Mouse (Mus musculus): ENCODE data around the gene Prr5l. TPM values are rescaled to one million over a fixed set of nuclear protein-coding genes. Genes with fewer than 3 reads are reported as not detected.

The Prr5l gene
- polyA plus RNA-seq, 1 experiment from 2014 or later: 8.7 TPM

DNA sequence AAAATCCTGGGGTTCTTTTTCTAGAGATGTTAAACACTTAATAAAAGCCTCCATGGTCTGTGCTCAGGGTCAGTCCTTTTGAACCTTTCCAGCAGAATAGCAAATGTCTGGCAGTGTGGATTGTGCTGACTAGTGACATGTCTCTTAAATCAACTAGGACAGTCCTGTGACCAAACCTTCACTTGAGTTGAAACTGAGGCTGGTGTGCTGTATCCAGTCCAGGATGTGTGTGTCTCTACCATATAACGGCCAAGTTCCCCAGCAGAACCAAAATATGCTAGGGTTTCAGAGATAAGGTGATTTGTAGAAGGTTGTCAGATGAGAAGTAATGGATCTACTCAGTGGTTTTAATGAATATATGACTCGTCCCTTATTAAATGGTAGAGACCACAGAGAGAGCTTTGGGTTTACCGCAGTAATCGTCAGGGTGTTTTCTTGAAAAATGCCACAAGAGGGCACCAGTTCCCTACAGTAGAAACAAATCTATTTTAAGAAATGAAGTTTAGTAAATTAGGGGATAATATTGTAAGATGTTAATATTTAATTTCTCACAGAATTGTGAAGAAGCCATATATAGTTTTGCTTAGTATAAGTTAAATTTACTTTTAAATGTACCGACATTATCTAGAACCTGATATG, 189.1 kb downstream of the Prr5l start:
- no peak for ATAC-seq (ENCODE audit: low FRiP score)

DNA sequence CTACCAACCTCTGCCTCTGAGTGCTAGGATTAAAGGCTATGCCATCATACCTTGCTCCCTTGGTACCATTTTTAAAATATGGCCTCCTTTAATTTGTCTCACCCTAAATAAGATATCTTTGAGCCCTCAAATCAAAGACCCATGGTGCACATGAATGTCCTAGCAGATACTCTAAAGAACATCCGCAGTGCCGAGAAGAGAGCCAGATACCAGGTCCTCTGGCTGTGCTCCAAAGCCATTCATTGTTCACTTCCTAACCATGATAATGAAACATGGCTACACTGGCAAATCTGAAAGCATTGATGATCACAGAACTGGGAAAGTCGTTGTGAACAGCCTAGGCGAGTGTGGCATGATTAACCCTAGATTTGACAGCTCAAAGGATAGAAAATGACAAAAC, 189.8 kb downstream of the Prr5l start:
- H3K4me1 ChIP-seq: no peaks in the 10 kb centered on the region
- no peak overlapping the region for H3K4me2 ChIP-seq
- WGBS: 65% methylated on average over 4 of the region's 4 CpGs
- H3K36me3 ChIP-seq: peaks cover 31% of the 10 kb centered on the region
- no peaks in the 10 kb centered on the region for H3K9me3 ChIP-seq (replicated peaks)
- ATAC-seq (ENCODE audit: low FRiP score): no peak
- H3K27me3 ChIP-seq (replicated peaks): no peaks in the 10 kb centered on the region
- H3K4me3 ChIP-seq (replicated peaks): no peak overlapping the region
- no peak overlapping the region for H3K9ac ChIP-seq (replicated peaks)
- no peak overlapping the region for H3K27ac ChIP-seq (replicated peaks)

More for the DNA sequence above, 189.1 kb downstream of the Prr5l start:
- Histone ChIP-seq H3K4me3 (replicated peaks) (no peak overlapping the region), H3K9ac (replicated peaks) (no peak overlapping the region), H3K9me3 (replicated peaks) (no peaks in the 10 kb centered on the region), H3K4me1 (no peaks in the 10 kb centered on the region), H3K4me2 (no peak overlapping the region), H3K36me3 (peaks cover 35% of the 10 kb centered on the region), H3K27me3 (replicated peaks) (no peaks in the 10 kb centered on the region), H3K27ac (replicated peaks) (no peak overlapping the region)
- WGBS: 56% methylated on average over 5 of the region's 5 CpGs

DNA sequence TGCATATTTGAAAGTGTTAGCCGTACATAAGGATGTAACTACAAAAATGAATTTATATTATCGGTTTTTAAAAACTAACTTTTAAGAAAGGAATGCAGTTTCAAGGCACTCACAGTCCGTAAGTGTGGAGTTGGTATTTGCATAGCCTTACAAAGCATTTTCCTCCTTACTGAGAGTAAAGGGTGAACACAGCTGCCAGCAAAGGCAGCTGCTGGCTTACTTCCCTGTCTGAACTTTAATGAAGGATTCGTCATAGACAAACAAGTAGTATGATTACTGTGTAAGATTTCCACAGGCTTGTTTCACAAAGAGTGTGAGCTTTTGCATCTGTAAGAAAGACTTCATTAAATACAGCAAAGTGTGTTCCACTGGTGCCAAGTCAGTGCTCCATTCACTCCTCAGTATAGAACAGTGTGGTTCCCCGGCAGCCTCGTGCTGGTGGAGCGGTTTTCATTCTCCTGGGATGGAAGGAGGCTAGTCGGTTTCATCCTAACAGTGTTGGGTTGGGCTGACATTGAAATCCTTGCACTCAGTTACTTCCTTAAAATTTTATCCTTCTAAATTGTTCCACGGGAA, 192.5 kb downstream of the Prr5l start:
- H3K27ac ChIP-seq (replicated peaks): no peak overlapping the region
- no peaks in the 10 kb centered on the region for H3K4me1 ChIP-seq
- no peak overlapping the region for H3K4me2 ChIP-seq
- no peaks in the 10 kb centered on the region for H3K27me3 ChIP-seq (replicated peaks)
- peaks cover 24% of the 10 kb centered on the region for H3K36me3 ChIP-seq
- no peak for ATAC-seq (ENCODE audit: low FRiP score)
- H3K9ac ChIP-seq (replicated peaks): no peak overlapping the region
- WGBS: 90% methylated on average over 9 of the region's 9 CpGs
- H3K9me3 ChIP-seq (replicated peaks): no peaks in the 10 kb centered on the region
- no peak overlapping the region for H3K4me3 ChIP-seq (replicated peaks)

DNA sequence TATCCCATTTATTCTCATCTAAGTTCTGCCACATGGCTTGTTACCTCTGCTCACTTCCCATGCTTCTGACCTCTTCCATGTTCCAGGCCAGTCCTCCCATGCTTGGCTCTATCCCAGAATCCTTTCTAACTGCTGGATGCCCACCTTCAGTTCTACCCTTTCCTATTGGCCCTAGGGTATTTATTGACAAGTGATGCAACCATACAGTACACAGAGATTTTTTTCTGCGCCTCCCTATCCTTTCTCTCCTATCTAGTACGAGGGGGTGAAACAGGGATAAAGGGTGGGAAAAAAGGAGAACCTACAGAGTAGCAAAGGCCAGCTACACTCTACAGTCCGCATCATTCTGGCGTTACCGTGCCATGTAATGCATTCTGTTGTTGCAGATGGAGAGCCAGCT, 194.8 kb downstream of the Prr5l start:
- ATAC-seq (ENCODE audit: low FRiP score): no peak
- no peaks in the 10 kb centered on the region for H3K9me3 ChIP-seq (replicated peaks)
- H3K36me3 ChIP-seq: peaks cover 34% of the 10 kb centered on the region
- H3K4me1 ChIP-seq: no peaks in the 10 kb centered on the region
- H3K9ac ChIP-seq (replicated peaks): no peak overlapping the region
- no peak overlapping the region for H3K27ac ChIP-seq (replicated peaks)
- H3K27me3 ChIP-seq (replicated peaks): no peaks in the 10 kb centered on the region
- 82% methylated on average over 5 of the region's 5 CpGs for WGBS
- H3K4me3 ChIP-seq (replicated peaks): no peak overlapping the region
- no peak overlapping the region for H3K4me2 ChIP-seq

DNA sequence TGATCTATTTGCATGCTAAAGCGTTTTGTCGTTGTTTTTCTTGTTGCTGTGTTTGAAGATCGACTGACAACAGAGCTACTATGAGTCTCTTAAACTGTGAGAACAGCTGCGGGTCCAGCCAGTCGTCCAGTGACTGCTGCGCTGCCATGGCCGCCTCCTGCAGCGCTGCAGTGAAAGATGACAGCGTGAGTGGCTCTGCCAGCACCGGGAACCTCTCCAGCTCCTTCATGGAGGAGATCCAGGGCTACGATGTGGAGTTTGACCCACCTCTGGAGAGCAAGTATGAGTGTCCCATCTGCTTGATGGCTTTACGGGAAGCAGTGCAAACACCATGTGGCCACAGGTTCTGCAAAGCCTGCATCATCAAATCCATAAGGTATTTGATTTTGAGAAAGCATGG, 198.4 kb downstream of the Prr5l start:
- Histone ChIP-seq H3K4me2 (no peak overlapping the region), H3K4me3 (replicated peaks) (no peak overlapping the region), H3K36me3 (peaks cover 17% of the 10 kb centered on the region; the same call in 1 of the 2 replicates), H3K27ac (replicated peaks) (no peak overlapping the region), H3K4me1 (peaks cover 2% of the 10 kb centered on the region), H3K27me3 (replicated peaks) (no peaks in the 10 kb centered on the region), H3K9ac (replicated peaks) (no peak overlapping the region), H3K9me3 (replicated peaks) (no peaks in the 10 kb centered on the region)
- WGBS: 89% methylated on average over 12 of the region's 12 CpGs
- ATAC-seq (ENCODE audit: low FRiP score): no peak

DNA sequence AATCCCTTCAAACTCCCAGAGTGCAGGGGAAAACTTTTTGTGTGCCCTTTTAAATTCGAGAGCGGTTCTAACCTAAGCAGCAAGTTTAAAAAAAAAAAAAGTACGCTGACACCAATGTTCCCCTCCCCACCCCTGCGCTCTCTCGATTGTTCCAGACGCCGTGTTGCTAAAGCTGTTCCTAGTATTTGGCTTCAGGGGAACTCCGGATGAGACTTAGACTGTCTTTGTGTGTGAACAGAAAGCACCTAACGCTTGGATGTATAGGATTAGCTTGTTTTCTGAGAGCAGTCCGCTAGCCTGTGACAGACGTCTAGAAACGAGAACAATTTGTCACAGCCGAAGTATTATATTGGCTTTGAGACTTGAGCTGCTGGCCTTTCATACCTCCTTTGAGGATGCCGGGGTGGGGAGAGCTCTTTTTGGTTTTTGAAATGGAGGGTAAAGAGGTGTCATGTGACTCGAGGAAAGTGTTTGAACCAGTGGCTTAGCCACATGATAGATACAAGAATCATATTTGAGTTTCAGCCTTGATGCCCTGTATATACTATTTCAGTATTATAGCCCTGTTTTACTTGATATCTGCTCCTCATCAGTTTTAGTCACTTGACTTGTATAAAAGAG, 203.6 kb downstream of the Prr5l start:
- ATAC-seq (ENCODE audit: low FRiP score): no peak
- Histone ChIP-seq H3K27me3 (replicated peaks) (0 out of 2 replicates have a peak, but pooled peaks cover 2% of the 10 kb centered on the region), H3K36me3 (0 out of 2 replicates have a peak, but pooled peaks cover 3% of the 10 kb centered on the region), H3K4me3 (replicated peaks) (peak overlapping the region; percentile 81), H3K4me1 (peaks cover 10% of the 10 kb centered on the region), H3K9me3 (replicated peaks) (no peaks in the 10 kb centered on the region), H3K9ac (replicated peaks) (peak overlapping the region; percentile 80), H3K4me2 (peak overlapping the region; percentile 82), H3K27ac (replicated peaks) (no peak overlapping the region)
- 2% methylated on average over 15 of the region's 15 CpGs for WGBS

DNA sequence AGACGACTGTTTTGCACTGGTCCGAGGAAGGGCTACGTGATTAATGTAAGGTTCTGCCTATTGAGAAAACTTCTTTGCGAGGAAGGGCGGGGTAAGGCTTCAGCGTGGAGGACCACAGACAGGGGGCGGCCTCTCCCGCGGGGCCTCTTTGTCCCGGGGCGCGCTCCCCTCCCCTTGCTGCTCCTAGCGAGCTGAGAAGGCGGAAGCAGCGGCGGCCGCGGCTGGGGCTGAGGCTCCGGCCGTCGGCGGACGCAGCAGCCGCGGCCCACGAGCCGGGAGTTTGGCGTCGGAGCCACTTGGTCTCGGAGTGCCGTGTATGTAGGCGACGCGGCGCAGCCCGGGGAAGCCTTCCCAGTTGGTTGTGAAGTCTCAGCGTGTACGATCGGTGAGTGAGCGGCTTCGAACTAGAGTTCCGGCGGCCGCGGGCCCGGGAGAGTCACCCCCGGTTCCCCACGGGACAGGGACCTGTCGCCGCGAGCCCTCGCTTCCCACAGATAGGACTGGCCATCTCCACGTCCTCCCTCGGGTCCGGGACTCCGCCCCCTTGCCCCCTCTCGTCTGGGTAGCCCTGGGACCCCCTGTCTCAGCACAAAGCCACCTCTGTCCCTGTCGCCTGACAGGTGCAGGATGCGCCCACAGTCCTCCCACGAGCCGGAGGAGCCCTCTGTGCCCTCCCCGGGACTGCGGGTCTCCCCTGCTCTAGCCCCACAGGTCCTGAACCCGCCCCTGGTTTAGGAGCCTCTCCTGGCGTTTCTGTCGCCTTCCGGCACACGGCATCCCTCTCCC, 204.4 kb downstream of the Prr5l start, which contains the start of gene Traf6:
Gene Traf6 (plus strand): TSS at position 194 of the 786 bp plus-strand sequence.
- Histone ChIP-seq H3K4me2 (peak within 1 kb of the TSS; percentile 82), H3K36me3 (no peaks in the 10 kb centered on the region), H3K9me3 (replicated peaks) (no peaks in the 10 kb centered on the region), H3K4me3 (replicated peaks) (peak within 1 kb of the TSS; percentile 81), H3K27ac (replicated peaks) (peak within 1 kb of the TSS; percentile 49), H3K9ac (replicated peaks) (peak within 1 kb of the TSS; percentile 80), H3K27me3 (replicated peaks) (0 out of 2 replicates have a peak, but pooled peaks cover 2% of the 10 kb centered on the region), H3K4me1 (peaks cover 10% of the 10 kb centered on the region)
- WGBS: under 1% methylated on average over 67 of the region's 68 CpGs
- ATAC-seq (ENCODE audit: low FRiP score): peak; percentile 90

DNA sequence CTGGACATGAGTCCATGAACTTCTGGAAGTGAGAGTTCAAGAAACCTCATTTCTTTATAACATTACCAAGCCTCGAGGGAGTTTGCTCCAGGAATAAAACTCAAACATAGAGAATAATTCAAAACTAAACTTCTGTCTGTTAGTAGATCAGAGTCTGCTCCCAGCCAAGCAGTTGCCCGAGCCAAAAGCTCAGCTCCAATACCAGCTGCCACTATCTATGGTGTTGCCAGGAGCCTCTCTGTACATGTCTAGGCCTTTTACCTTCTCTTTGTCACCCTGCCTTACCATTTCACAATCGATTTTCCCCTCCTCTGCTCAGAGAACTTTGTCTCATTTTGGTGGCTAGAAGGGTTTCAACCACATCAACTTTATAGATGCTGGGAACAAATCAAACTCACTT, 209.3 kb downstream of the Prr5l start:
- H3K4me2 ChIP-seq: no peak overlapping the region
- H3K27me3 ChIP-seq (replicated peaks): 0 out of 2 replicates have a peak, but pooled peaks cover 2% of the 10 kb centered on the region
- ATAC-seq (ENCODE audit: low FRiP score): no peak
- no peaks in the 10 kb centered on the region for H3K4me1 ChIP-seq
- WGBS: 80% methylated on average over 3 of the region's 3 CpGs
- no peak overlapping the region for H3K27ac ChIP-seq (replicated peaks)
- no peaks in the 10 kb centered on the region for H3K36me3 ChIP-seq
- H3K4me3 ChIP-seq (replicated peaks): no peak overlapping the region
- H3K9me3 ChIP-seq (replicated peaks): no peaks in the 10 kb centered on the region
- no peak overlapping the region for H3K9ac ChIP-seq (replicated peaks)

DNA sequence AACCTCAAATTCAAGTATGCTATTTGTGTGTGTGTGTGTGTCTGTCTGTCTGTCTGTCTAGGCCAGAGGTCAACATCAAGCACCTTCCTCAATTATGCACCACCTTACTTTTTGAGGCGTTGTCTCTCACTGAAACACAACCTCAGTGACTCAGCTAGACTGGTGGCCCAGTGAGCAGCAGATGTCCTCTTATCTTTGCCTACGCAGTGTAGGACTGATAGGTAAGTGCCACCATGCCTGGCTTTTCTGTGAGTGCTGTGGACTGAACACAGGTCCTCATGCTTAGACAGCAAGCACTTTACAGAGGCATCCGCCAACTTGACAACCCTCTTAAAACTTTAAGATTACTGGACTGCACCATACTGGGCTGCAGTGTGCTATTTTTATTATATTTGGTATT, 214.1 kb downstream of the Prr5l start:
- no peak overlapping the region for H3K9ac ChIP-seq (replicated peaks)
- no peak overlapping the region for H3K4me3 ChIP-seq (replicated peaks)
- H3K9me3 ChIP-seq (replicated peaks): no peaks in the 10 kb centered on the region
- no peak for ATAC-seq (ENCODE audit: low FRiP score)
- H3K36me3 ChIP-seq: no peaks in the 10 kb centered on the region
- WGBS: 93% methylated on average over 3 of the region's 3 CpGs
- no peak overlapping the region for H3K4me2 ChIP-seq
- no peaks in the 10 kb centered on the region for H3K4me1 ChIP-seq
- no peak overlapping the region for H3K27ac ChIP-seq (replicated peaks)
- H3K27me3 ChIP-seq (replicated peaks): no peaks in the 10 kb centered on the region

DNA sequence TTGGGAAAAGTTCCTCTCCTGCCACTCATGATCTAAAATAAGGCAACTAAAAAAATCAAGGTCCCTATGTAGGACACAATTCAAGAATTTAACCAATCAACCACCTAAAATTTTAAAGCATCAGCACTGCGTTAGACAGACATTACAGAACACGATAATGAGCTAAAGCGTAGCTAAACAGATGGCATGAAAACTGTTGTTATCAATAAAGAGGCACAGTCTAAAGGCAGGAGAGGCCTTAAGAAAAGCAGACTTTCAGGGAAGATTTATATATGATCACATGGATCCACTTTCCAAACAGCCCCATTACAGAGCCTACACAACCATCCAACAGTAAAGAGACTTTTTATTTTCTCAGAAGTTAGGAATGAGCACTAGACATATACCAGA, 217.1 kb downstream of the Prr5l start:
- no peaks in the 10 kb centered on the region for H3K36me3 ChIP-seq
- H3K4me1 ChIP-seq: no peaks in the 10 kb centered on the region
- no peak overlapping the region for H3K27ac ChIP-seq (replicated peaks)
- H3K4me3 ChIP-seq (replicated peaks): no peak overlapping the region
- peak; percentile 38; the same call in 1 of the 2 replicates for ATAC-seq (ENCODE audit: low FRiP score)
- H3K4me2 ChIP-seq: no peak overlapping the region
- no peak overlapping the region for H3K9ac ChIP-seq (replicated peaks)
- WGBS: 49% methylated on average over 3 of the region's 3 CpGs
- no peaks in the 10 kb centered on the region for H3K9me3 ChIP-seq (replicated peaks)
- H3K27me3 ChIP-seq (replicated peaks): no peaks in the 10 kb centered on the region

DNA sequence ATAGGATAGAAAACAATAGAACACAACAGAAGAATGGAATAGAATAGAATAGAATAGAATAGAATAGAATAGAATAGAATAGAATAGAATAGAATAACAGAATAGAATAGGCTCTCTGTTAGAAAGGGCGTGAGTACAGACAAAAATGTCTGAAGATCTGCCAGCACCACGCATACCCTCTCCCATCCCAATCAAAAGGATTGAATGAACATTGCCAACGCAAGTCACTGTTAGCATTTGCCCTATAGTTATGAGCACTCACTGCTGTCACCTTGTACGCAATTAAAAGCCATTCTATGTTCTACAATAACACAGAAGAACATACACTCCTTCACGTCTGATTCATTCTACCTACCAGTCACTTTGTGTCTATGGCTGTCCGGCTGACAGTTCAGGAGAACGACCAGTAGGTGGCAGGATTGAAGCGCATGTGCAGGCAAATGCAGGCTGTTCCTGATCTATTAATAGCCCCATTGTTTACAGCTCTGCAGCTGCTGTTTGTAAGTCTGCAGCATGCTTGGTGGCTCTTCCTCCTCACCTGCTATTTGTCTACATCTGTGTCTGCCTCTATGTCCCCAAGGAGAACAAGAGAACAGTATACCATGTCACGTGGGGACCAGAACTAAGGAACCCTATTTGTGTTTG, 217.6 kb downstream of the Prr5l start:
- no peak overlapping the region for H3K4me2 ChIP-seq
- no peak overlapping the region for H3K27ac ChIP-seq (replicated peaks)
- 17% methylated on average over 9 of the region's 9 CpGs for whole genome bisulfite sequencing
- no peaks in the 10 kb centered on the region for H3K9me3 ChIP-seq (replicated peaks)
- H3K4me3 ChIP-seq (replicated peaks): no peak overlapping the region
- H3K27me3 ChIP-seq (replicated peaks): no peaks in the 10 kb centered on the region
- ATAC-seq (ENCODE audit: low FRiP score): peak; percentile 83
- H3K9ac ChIP-seq (replicated peaks): no peak overlapping the region
- no peaks in the 10 kb centered on the region for H3K36me3 ChIP-seq
- no peaks in the 10 kb centered on the region for H3K4me1 ChIP-seq
